Mouse (Mus musculus) bone marrow, adult 2 months (tissue): ENCODE measurements around the gene Olfr214.

ENCODE experiments used
- CTCF ChIP-seq: fragments of 200-500 bp; IDR thresholded peaks from 2 replicates; pipeline ENCODE4 v1.5.1; 2011; ENCODE audit warnings: low read length, control low read depth; ENCODE audit not compliant: control insufficient read depth, insufficient read depth
- POLR2A ChIP-seq: fragments of 200-500 bp; IDR thresholded peaks from 2 replicates; pipeline ENCODE4 v1.6.1; 2011; ENCODE audit warnings: low read depth, mild to moderate bottlenecking, control low read depth, low read length, borderline replicate concordance; ENCODE audit not compliant: control insufficient read depth

DNA sequence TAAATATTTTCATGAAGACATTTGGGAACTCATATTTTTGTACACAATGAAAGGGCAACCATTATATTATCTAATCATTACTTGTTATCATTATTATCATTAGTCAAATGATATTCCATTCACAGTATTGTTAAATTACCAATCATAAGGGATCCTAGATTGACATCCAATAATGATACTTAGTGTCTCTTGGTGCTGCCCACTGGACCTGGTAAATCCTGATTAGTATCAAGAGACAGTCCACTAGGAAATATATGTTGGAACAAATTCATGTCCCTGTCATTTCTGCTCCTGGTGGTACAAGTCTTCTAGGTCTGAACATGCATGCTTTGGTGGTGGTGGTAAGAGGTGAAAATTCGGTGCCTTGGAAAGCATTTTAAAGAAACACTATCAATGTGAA is 15.9 kb upstream of the Olfr214 start, which contains the start of gene Olfr213:
- TF ChIP-seq CTCF: no peak
- no peak for TF ChIP-seq POLR2A
